Mouse (Mus musculus) lung, adult 18-20 months (tissue): ENCODE data around the gene Tspan33.
"Not testable (repeated sequence)": the region's sequence is repeated elsewhere in the genome, so short reads cannot be mapped to it uniquely, and the experiment has no call there.

Source experiments
- DNase-seq, 2 experiments: peaks; one replicate each; pipeline ENCODE4 v3.0.0; 2022; ENCODE audit warnings: mixed read lengths in 2 of 2

Tspan33 gene

GRCm38 (mm10) chr6:29693953-29694352, at the start of gene Tspan33:
Tspan33 (plus strand) TSS chr6:29694222.
- peak; percentile 95 for DNase-seq

- DNase-seq = peak; percentile 82 to 85
Measured at GRCm38 (mm10) chr6:29649494-29650169, 44.4 kb upstream of the Tspan33 start.

- no peak for DNase-seq
Measured at GRCm38 (mm10) chr6:29650170-29650549, 43.9 kb upstream of the Tspan33 start.

- DNase-seq = no peak
Measured at GRCm38 (mm10) chr6:29653271-29653670, 40.8 kb upstream of the Tspan33 start.

GRCm38 (mm10) chr6:29658626-29659475, 35.2 kb upstream of the Tspan33 start:
- DNase-seq = no peak

GRCm38 (mm10) chr6:29659964-29660363, 34.1 kb upstream of the Tspan33 start:
- DNase-seq = no peak

GRCm38 (mm10) chr6:29660662-29661307, 33.2 kb upstream of the Tspan33 start:
- DNase-seq = no peak

- no peak for DNase-seq
Measured at GRCm38 (mm10) chr6:29667266-29667665, 26.8 kb upstream of the Tspan33 start.

GRCm38 (mm10) chr6:29671741-29672140, 22.3 kb upstream of the Tspan33 start:
- DNase-seq = no peak

- DNase-seq = no peak
Measured at GRCm38 (mm10) chr6:29672563-29673411, 21.2 kb upstream of the Tspan33 start.

GRCm38 (mm10) chr6:29673739-29674138, 20.3 kb upstream of the Tspan33 start:
- no peak for DNase-seq

- not testable (repeated sequence) for DNase-seq
Measured at GRCm38 (mm10) chr6:29679947-29680550, 14.0 kb upstream of the Tspan33 start.

GRCm38 (mm10) chr6:29681853-29682252, 12.2 kb upstream of the Tspan33 start:
- DNase-seq = no peak

- DNase-seq = no peak
Measured at GRCm38 (mm10) chr6:29684686-29685085, 9.3 kb upstream of the Tspan33 start.

GRCm38 (mm10) chr6:29685952-29686351, 8.1 kb upstream of the Tspan33 start:
- no peak for DNase-seq

- DNase-seq = no peak
Measured at GRCm38 (mm10) chr6:29689458-29689857, 4.6 kb upstream of the Tspan33 start.

- DNase-seq = no peak
Measured at GRCm38 (mm10) chr6:29694375-29695289, 610 bp downstream of the Tspan33 start.

- no peak for DNase-seq
Measured at GRCm38 (mm10) chr6:29695290-29695674, 1.3 kb downstream of the Tspan33 start.

GRCm38 (mm10) chr6:29695975-29696374, 2.0 kb downstream of the Tspan33 start:
- DNase-seq = peak in 1 of 2 experiments; percentile 10

- no peak for DNase-seq
Measured at GRCm38 (mm10) chr6:29697139-29697538, 3.1 kb downstream of the Tspan33 start.

- DNase-seq = no peak
Measured at GRCm38 (mm10) chr6:29697548-29697947, 3.5 kb downstream of the Tspan33 start.
